Mouse (Mus musculus) left cerebral cortex, adult 9 months (tissue): ENCODE results near the gene Sgk1.
"Not testable (repeated sequence)": the region's sequence is repeated elsewhere in the genome, so short reads cannot be mapped to it uniquely, and the experiment has no call there.

Experiments
- DNase-seq, 2 experiments: peaks; one replicate each; pipeline ENCODE4 v3.0.0; 2022; ENCODE audit warnings: low spot score in 2 of 2

Sgk1 gene

DNA sequence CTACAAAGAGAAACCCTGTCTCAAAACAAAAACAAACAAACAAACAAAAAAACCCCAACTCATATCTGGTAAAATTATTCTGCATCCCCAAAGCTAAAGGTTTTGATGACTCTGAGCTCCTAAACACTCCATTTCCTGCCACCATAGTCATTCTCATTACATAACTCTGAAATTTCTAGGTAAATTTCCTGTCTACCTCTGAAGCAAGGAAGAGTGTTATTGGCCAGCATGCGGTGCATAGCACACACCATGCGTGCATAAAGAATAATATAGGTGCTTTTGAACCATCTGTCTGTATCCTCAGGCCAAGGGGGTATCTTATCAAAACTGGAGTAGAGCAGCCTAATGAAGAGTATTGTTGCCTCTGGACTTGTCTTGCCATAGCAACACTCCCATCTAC lies 13.8 kb upstream of the Sgk1 start:
- no peak for DNase-seq

DNA sequence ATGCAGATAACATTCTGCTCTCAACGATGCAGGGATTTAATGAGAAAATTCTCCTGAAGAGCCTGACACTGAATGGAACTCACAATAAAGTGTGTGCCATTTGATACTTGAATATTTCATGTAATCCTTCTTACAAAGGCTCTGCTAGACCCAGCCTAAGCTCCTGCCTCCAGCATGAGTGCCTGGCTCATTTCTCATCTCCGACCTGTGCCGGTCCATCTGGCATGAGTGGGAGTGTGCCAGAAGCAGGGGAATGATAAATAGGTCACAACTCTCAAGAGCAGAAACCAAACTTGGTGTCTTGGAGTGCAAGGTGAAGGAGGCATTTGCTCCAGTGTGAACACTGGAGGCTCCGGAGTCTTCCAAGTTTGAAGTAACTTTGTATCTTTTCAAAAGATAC lies 13.4 kb upstream of the Sgk1 start:
- no peak for DNase-seq

DNA sequence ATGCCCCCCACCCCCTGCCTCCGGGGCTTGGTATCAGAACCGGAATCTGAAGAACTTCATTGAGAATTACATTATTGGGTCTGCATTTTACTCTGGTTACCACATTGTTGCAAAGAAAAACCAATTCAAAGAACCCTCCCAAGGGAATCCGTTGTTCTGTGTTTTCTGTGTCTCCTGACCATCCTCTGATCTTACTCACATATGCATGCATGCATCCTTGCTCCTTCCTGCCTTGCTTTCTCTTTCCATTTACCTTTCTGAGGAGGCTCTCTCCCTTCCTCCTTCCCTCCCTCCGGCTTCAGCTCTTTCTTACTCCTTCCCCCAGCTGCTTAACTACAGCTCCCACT lies 174 bp upstream of the Sgk1 start:
- peak in 1 of 2 experiments; percentile 26 for DNase-seq

GRCm38 (mm10) chr10:21883587-21883986 lies 1.6 kb downstream of the Sgk1 start:
- DNase-seq, result no peak

DNA sequence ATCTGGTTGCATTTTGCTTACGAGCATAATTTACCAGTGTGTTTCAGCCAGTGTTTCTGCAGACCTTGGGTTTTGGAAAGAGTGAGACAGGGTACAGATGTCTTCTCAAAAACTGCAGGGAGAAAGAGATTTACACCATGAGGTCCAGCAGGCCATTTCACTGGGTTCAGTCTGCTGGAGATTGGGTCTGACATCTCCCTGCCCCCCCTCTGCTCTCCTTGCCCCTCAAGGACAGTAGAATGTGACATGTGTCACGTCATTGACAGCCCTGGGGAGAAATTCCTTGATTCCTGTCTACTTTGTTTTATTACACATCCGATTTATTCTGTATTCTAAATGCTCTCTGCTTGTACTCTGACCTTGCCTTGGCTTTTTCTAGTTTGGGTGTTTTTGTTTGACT lies 2.5 kb downstream of the Sgk1 start:
- DNase-seq, result no peak

GRCm38 (mm10) chr10:21889141-21889765 lies 7.3 kb downstream of the Sgk1 start:
- no peak for DNase-seq

DNA sequence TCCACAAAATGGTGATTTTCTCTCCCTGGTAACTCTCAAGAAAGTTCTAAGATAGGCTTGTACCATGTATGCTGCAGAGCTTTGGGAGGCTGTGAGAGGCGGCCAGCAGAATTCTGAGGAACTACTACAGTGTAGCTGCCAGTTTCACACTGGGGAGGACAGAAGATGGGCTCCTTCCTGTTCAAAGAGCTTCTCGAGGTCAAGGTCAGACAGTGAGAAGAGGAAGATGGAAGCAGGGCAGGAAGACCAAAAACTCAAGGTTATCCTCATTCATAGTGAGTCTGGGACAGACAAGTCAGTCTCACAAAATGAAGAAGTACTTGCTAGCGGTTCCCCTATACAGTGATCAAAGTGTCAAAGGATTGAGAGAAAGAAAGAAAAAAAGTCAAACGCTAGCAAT lies 8.3 kb downstream of the Sgk1 start:
- no peak for DNase-seq

DNA sequence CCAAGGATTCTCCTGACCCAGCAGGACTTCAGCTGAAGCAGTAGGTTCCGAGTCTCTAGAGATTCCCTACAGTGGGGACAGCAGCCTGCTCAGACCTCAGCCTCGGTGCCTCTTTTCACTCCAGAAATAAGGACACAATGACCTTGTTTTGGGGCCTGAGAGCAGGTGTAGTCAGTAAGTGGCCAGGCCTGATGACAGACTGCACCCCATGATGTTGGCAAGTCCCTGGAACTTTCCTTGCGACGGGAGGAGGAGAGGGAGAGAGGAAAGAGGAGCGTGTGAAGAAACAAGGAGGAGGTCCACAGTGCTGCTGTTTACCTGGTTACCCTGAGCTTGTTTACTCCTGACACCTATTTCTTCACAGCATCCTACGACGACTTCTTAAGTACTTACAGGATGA lies 9.5 kb downstream of the Sgk1 start:
- DNase-seq, result no peak

DNA sequence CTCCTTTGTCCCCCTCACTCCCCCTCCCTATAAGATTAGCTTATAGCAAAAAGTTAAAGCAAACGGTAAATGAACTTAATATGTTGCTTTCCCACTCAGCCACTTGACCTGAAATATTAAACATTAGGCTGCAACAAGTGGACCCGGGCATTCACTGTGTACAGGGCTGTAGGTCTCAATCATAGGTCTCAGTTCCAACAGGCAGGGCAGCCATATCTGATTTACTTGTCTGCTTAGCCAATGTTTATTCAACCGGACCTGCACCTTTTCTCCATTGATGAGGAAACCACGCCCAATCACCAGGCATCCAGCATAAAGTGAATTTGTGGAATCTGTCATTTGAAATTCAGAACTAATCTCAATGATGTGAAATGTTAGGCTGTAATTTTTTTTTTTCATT lies 10.1 kb downstream of the Sgk1 start:
- DNase-seq, result no peak

GRCm38 (mm10) chr10:21898417-21898816 lies 16.4 kb downstream of the Sgk1 start:
- DNase-seq, result no peak

GRCm38 (mm10) chr10:21898851-21899250 lies 16.9 kb downstream of the Sgk1 start:
- DNase-seq, result not testable (repeated sequence)

GRCm38 (mm10) chr10:21899397-21899796 lies 17.4 kb downstream of the Sgk1 start:
- DNase-seq, result no peak

DNA sequence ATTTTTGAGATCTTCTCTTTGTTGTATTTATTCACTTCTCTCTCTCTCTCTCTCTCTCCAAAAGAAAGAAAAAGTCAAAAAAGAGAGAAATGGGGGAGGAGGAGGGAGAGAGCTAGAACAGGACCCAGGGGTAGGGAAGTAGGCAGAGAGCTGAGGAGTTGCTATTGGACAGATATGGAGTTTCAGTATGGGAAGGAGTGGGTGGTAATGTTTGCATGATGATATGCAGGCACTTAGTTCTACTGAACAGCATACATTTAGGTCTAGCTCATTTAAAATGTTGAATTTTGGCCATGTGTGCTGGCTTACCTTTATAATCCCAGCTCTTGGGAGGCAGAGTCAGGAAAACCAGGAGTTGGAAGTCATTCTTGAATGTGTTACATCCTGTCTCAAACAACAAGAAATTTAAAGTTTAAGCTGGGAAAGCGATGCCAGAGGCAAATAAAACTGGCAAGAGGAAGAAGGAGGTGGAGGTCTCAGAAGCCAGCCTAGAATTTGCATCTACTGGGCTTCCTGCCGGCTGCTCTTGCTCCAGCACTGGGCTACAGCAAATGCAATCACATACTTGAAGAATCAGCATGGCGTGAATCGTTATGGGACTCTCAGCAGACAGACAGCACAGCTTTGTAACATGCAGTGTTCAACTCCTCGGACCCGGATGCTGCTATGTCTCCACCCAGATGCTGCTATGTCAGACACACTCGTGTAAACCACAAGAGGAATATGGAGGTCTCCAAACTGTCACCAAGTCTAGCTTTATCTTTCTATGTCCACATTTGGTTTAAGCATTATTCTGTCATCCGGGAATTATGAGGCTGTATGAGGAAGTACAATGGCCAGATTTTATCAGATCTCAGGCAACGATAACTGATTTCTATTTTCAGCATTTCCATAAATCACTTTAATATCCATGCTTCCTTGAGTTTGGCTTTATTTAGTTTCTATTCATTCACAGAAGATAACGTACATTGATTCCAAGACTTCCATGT lies 20.5 kb downstream of the Sgk1 start:
- no peak for DNase-seq

GRCm38 (mm10) chr10:21904151-21904550 lies 22.2 kb downstream of the Sgk1 start:
- no peak for DNase-seq

DNA sequence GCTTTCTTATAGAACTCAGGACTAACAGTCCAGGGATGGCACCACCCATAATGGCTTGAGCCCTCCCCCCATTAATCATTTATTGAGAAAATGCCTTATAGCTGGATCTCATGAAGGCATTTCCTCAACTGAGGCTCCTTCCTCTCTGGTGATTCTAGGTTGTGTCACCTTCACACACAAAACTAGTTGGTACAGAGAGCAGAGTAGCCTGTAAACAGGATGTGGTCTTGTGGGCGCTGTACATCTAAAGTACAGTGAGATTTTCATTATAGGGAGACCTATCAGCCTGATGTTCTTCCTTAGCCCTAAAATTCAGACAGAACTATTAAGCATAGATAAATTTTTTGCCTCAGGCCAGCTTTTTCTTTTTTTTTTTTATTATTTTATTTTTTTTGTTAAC lies 23.6 kb downstream of the Sgk1 start:
- no peak for DNase-seq

DNA sequence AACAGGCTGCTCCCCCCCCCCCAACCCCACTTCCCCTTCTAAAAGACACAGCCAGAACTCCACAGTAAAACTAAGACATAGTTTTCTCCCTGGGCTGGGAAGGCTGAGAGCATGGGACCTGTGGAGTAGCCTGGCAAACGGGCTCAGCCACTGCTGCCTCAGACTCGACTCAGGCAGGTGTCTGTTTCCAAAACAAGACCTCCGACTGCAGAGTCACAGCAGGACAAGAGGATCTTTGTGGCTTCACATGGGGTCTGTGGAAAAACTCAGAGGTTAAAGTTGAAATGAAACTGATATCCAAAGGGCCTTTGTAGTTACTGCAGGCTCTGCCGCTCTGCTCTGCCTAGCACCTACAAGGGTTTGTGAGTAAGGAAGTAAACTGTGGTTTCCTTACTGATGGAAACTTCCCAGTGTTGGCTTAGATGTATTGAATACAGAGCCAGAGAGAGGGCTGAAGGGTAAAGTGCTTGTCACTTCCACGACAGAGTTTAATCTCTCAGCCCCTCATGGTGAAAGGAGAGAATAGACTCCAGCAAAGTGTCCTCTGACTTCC lies 25.0 kb downstream of the Sgk1 start:
- no peak for DNase-seq

GRCm38 (mm10) chr10:21907784-21908183 lies 25.8 kb downstream of the Sgk1 start:
- DNase-seq, result no peak

DNA sequence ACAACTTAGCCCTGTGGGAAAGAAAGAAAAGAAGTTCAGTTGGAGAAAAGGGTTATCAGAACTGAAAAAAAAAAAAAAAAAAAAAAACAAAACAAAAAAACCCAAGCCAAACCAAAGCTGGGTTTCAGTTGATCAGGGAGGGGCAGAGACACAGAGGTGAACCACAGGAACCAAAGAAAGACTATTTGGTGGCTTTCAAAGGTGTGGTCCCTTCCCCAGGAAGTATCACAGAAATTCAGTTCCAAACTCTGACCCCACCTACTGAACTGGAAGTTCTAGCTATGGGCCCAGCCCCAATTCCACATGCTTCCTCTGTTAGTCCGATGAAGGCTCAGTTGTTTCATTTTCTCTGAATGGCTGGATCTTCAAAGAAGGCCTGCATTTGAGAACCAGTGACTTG lies 26.7 kb downstream of the Sgk1 start:
- no peak for DNase-seq

GRCm38 (mm10) chr10:21910334-21910733 lies 28.4 kb downstream of the Sgk1 start:
- DNase-seq, result no peak

- no peak for DNase-seq
Measured at GRCm38 (mm10) chr10:21911303-21911947, 29.4 kb downstream of the Sgk1 start.

DNA sequence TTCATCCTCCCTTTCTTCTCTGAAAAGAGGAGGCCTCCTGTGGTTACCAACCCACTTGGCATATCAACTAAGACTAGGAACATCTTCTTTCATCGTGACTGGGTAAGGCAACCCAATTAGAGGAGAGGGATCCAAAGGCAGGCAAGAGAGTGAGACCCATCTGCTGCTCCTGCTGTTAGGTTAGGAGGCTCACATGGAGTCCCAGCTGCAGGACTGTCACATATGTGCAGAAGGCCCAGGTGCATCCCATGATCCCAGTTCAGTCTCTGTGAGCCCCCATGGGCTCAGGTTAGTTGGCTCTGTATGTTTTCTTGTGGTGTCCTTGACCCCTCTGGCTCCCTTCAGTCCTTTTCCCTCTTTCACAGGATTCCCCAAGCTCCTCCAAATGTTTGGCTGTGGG lies 32.8 kb downstream of the Sgk1 start:
- DNase-seq, result no peak

- no peak for DNase-seq
Measured at GRCm38 (mm10) chr10:21916301-21917071, 34.5 kb downstream of the Sgk1 start.
